Mouse (Mus musculus): Measurements from ENCODE around the gene H6pd. TPM values are rescaled to one million over a fixed set of nuclear protein-coding genes. Genes with fewer than 3 reads are reported as not detected.

The H6pd gene
- polyA plus RNA-seq, 1 experiment from 2014 or later, result 2.5 TPM

- Histone ChIP-seq H3K27me3 (ENCODE audit: control insufficient read depth, insufficient read depth, low read length) (no peaks in the 10 kb centered on the region; the same call in 1 of the 2 replicates), H3K4me2 (ENCODE audit: low read depth, low read length, severe bottlenecking) (no peak overlapping the region), H3K27ac (ENCODE audit: low read depth, low read length) (no peak overlapping the region), H3K36me3 (ENCODE audit: control insufficient read depth, insufficient read depth, low read length) (no peaks in the 10 kb centered on the region), H3K4me3 (ENCODE audit: low read depth, low read length) (no peak overlapping the region), H3K9me3 (ENCODE audit: control insufficient read depth, low read length) (no peaks in the 10 kb centered on the region; the same call in 1 of the 2 replicates), H3K9ac (ENCODE audit: low read length) (no peak overlapping the region), H3K4me1 (replicated peaks; ENCODE audit: control insufficient read depth, insufficient read depth, low read length) (no peaks in the 10 kb centered on the region)
- 77% methylated on average over 6 of the region's 6 CpGs for WGBS
- no peak for ATAC-seq (replicated peaks; ENCODE audit: low FRiP score)
- no peak for DNase-seq (ENCODE audit: low spot score)
These were observed 43.2 kb downstream of the H6pd start for GRCm38 (mm10) chr4:149965672-149966071.

GRCm38 (mm10) chr4:149965242-149965641, 43.6 kb downstream of the H6pd start:
- Histone ChIP-seq H3K9ac (ENCODE audit: low read length) (no peak overlapping the region), H3K4me1 (replicated peaks; ENCODE audit: control insufficient read depth, insufficient read depth, low read length) (no peaks in the 10 kb centered on the region), H3K36me3 (ENCODE audit: control insufficient read depth, insufficient read depth, low read length) (no peaks in the 10 kb centered on the region), H3K4me2 (ENCODE audit: low read depth, low read length, severe bottlenecking) (no peak overlapping the region), H3K27me3 (ENCODE audit: control insufficient read depth, insufficient read depth, low read length) (no peaks in the 10 kb centered on the region; the same call in 1 of the 2 replicates), H3K4me3 (ENCODE audit: low read depth, low read length) (no peak overlapping the region), H3K27ac (ENCODE audit: low read depth, low read length) (no peak overlapping the region), H3K9me3 (ENCODE audit: control insufficient read depth, low read length) (no peaks in the 10 kb centered on the region; the same call in 1 of the 2 replicates)
- WGBS, result 75% methylated on average over 6 of the region's 6 CpGs
- ATAC-seq (replicated peaks; ENCODE audit: low FRiP score) (no peak), DNase-seq (ENCODE audit: low spot score) (no peak)

GRCm38 (mm10) chr4:149964770-149965169, 44.1 kb downstream of the H6pd start:
- no peak overlapping the region for H3K27ac ChIP-seq (ENCODE audit: low read depth, low read length)
- no peaks in the 10 kb centered on the region for H3K4me1 ChIP-seq (replicated peaks; ENCODE audit: control insufficient read depth, insufficient read depth, low read length)
- no peaks in the 10 kb centered on the region; the same call in 1 of the 2 replicates for H3K9me3 ChIP-seq (ENCODE audit: control insufficient read depth, low read length)
- H3K27me3 ChIP-seq (ENCODE audit: control insufficient read depth, insufficient read depth, low read length), result no peaks in the 10 kb centered on the region; the same call in 1 of the 2 replicates
- H3K4me2 ChIP-seq (ENCODE audit: low read depth, low read length, severe bottlenecking), result no peak overlapping the region
- DNase-seq (ENCODE audit: low spot score) (no peak), ATAC-seq (replicated peaks; ENCODE audit: low FRiP score) (no peak)
- 65% methylated on average over 3 of the region's 3 CpGs for WGBS
- H3K4me3 ChIP-seq (ENCODE audit: low read depth, low read length), result no peak overlapping the region
- H3K9ac ChIP-seq (ENCODE audit: low read length), result no peak overlapping the region
- H3K36me3 ChIP-seq (ENCODE audit: control insufficient read depth, insufficient read depth, low read length), result no peaks in the 10 kb centered on the region

DNA sequence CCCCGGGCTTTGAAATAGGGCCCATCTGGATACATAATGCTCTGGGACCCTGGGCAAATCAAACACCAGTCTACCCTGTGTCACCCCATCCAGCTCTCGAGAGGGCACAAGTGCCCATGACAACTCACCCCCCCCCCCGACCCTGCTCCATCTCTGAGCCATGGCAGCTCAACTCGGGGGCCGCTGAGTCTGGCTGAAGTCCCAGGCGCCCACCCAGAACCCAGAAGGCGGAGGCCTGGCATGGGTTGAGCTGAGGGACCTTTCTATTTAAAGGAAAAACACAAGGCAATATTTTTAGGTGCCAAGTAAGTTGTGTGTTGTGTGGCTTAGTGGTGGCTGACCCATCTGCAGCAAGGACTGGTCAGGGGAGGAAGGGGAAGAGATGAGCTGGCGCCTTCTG, 44.5 kb downstream of the H6pd start:
- H3K4me1 ChIP-seq (replicated peaks; ENCODE audit: control insufficient read depth, insufficient read depth, low read length), result no peaks in the 10 kb centered on the region
- no peak overlapping the region for H3K9ac ChIP-seq (ENCODE audit: low read length)
- no peak overlapping the region for H3K4me3 ChIP-seq (ENCODE audit: low read depth, low read length)
- no peaks in the 10 kb centered on the region; the same call in 1 of the 2 replicates for H3K9me3 ChIP-seq (ENCODE audit: control insufficient read depth, low read length)
- H3K27ac ChIP-seq (ENCODE audit: low read depth, low read length), result no peak overlapping the region
- no peaks in the 10 kb centered on the region; the same call in 1 of the 2 replicates for H3K27me3 ChIP-seq (ENCODE audit: control insufficient read depth, insufficient read depth, low read length)
- DNase-seq (ENCODE audit: low spot score) (no peak), ATAC-seq (replicated peaks; ENCODE audit: low FRiP score) (no peak)
- 81% methylated on average over 8 of the region's 8 CpGs for WGBS
- H3K36me3 ChIP-seq (ENCODE audit: control insufficient read depth, insufficient read depth, low read length), result no peaks in the 10 kb centered on the region
- no peak overlapping the region for H3K4me2 ChIP-seq (ENCODE audit: low read depth, low read length, severe bottlenecking)

- H3K4me1 ChIP-seq (replicated peaks; ENCODE audit: control insufficient read depth, insufficient read depth, low read length), result no peaks in the 10 kb centered on the region
- no peak overlapping the region for H3K27ac ChIP-seq (ENCODE audit: low read depth, low read length)
- H3K4me3 ChIP-seq (ENCODE audit: low read depth, low read length), result no peak overlapping the region
- H3K4me2 ChIP-seq (ENCODE audit: low read depth, low read length, severe bottlenecking), result no peak overlapping the region
- no peak for DNase-seq (ENCODE audit: low spot score)
- 90% methylated on average over 7 of the region's 7 CpGs for WGBS
- H3K36me3 ChIP-seq (ENCODE audit: control insufficient read depth, insufficient read depth, low read length), result no peaks in the 10 kb centered on the region
- H3K9ac ChIP-seq (ENCODE audit: low read length), result no peak overlapping the region
- peaks cover 20% of the 10 kb centered on the region for H3K27me3 ChIP-seq (ENCODE audit: control insufficient read depth, insufficient read depth, low read length)
- H3K9me3 ChIP-seq (ENCODE audit: control insufficient read depth, low read length), result no peaks in the 10 kb centered on the region; the same call in 1 of the 2 replicates
- ATAC-seq (replicated peaks; ENCODE audit: low FRiP score), result no peak
These were observed 48.4 kb downstream of the H6pd start for GRCm38 (mm10) chr4:149960391-149960790.

DNA sequence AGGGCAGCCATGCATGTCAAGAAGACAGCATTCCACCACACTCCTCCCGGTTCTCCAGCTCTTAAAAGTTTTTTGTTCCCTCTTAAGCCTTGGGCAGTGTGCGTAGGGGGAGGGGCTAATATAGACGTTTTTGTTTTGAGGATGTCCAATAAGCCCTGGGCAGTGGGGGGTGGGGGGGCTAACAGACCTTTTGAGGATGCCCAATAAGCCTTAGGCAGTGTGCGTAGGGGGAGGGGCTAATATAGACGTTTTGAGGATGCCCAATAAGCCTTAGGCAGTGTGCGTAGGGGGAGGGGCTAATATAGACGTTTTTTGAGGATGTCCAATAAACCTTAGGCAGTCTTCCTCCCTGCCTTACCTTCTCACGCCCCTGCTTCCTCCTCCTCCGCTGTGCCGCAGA, 49.0 kb downstream of the H6pd start:
- Histone ChIP-seq H3K9ac (ENCODE audit: low read length) (no peak overlapping the region), H3K27me3 (ENCODE audit: control insufficient read depth, insufficient read depth, low read length) (peaks cover 23% of the 10 kb centered on the region), H3K4me2 (ENCODE audit: low read depth, low read length, severe bottlenecking) (no peak overlapping the region), H3K4me3 (ENCODE audit: low read depth, low read length) (no peak overlapping the region), H3K36me3 (ENCODE audit: control insufficient read depth, insufficient read depth, low read length) (no peaks in the 10 kb centered on the region), H3K9me3 (ENCODE audit: control insufficient read depth, low read length) (no peaks in the 10 kb centered on the region; the same call in 1 of the 2 replicates), H3K27ac (ENCODE audit: low read depth, low read length) (no peak overlapping the region), H3K4me1 (replicated peaks; ENCODE audit: control insufficient read depth, insufficient read depth, low read length) (0 out of 2 replicates have a peak, but pooled peaks cover 2% of the 10 kb centered on the region)
- ATAC-seq (replicated peaks; ENCODE audit: low FRiP score) (no peak), DNase-seq (ENCODE audit: low spot score) (no peak)
- 57% methylated on average over 10 of the region's 10 CpGs for WGBS

GRCm38 (mm10) chr4:149958566-149958965, 50.3 kb downstream of the H6pd start:
- Histone ChIP-seq H3K9me3 (ENCODE audit: control insufficient read depth, low read length) (no peaks in the 10 kb centered on the region; the same call in 1 of the 2 replicates), H3K36me3 (ENCODE audit: control insufficient read depth, insufficient read depth, low read length) (no peaks in the 10 kb centered on the region), H3K27ac (ENCODE audit: low read depth, low read length) (no peak overlapping the region), H3K9ac (ENCODE audit: low read length) (no peak overlapping the region), H3K27me3 (ENCODE audit: control insufficient read depth, insufficient read depth, low read length) (peaks cover 25% of the 10 kb centered on the region), H3K4me1 (replicated peaks; ENCODE audit: control insufficient read depth, insufficient read depth, low read length) (0 out of 2 replicates have a peak, but pooled peaks cover 2% of the 10 kb centered on the region), H3K4me3 (ENCODE audit: low read depth, low read length) (no peak overlapping the region), H3K4me2 (ENCODE audit: low read depth, low read length, severe bottlenecking) (no peak overlapping the region)
- DNase-seq (ENCODE audit: low spot score) (peak; percentile 86), ATAC-seq (replicated peaks; ENCODE audit: low FRiP score) (no peak)
- WGBS, result 6% methylated on average over 5 of the region's 5 CpGs

- H3K4me2 ChIP-seq (ENCODE audit: low read depth, low read length, severe bottlenecking), result no peak overlapping the region
- no peaks in the 10 kb centered on the region for H3K9me3 ChIP-seq (ENCODE audit: control insufficient read depth, low read length)
- H3K27ac ChIP-seq (ENCODE audit: low read depth, low read length), result no peak overlapping the region
- H3K4me3 ChIP-seq (ENCODE audit: low read depth, low read length), result no peak overlapping the region
- no peaks in the 10 kb centered on the region for H3K36me3 ChIP-seq (ENCODE audit: control insufficient read depth, insufficient read depth, low read length)
- H3K9ac ChIP-seq (ENCODE audit: low read length), result no peak overlapping the region
- WGBS, result 54% methylated on average over 13 of the region's 13 CpGs
- H3K27me3 ChIP-seq (ENCODE audit: control insufficient read depth, insufficient read depth, low read length), result peaks cover 40% of the 10 kb centered on the region
- DNase-seq (ENCODE audit: low spot score) (no peak), ATAC-seq (replicated peaks; ENCODE audit: low FRiP score) (no peak)
- H3K4me1 ChIP-seq (replicated peaks; ENCODE audit: control insufficient read depth, insufficient read depth, low read length), result 0 out of 2 replicates have a peak, but pooled peaks cover 2% of the 10 kb centered on the region
These were observed 52.8 kb downstream of the H6pd start for GRCm38 (mm10) chr4:149956048-149956447.

DNA sequence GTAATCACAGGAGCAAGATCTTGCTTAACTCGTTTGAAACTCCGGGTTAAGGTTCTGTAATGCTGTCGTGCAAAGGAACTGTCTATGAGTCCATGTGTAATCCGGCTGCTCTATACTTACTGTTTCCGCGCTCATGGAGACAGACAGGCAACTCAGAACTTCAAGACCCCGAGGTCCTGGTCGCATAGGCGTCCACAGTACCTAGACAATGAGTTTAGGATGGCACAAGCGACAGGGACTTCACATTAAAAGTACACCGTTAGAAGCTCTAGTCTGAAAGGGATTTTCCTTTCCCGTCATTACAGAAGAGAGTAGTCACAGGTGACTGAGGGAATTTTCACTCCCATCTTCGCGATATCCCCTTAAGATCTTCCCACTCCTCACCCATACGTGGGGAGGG, 53.2 kb downstream of the H6pd start:
- ATAC-seq (replicated peaks; ENCODE audit: low FRiP score) (no peak), DNase-seq (ENCODE audit: low spot score) (no peak)
- WGBS, result 17% methylated on average over 15 of the region's 15 CpGs
- Histone ChIP-seq H3K36me3 (ENCODE audit: control insufficient read depth, insufficient read depth, low read length) (no peaks in the 10 kb centered on the region), H3K27ac (ENCODE audit: low read depth, low read length) (no peak overlapping the region), H3K4me2 (ENCODE audit: low read depth, low read length, severe bottlenecking) (peak overlapping the region; percentile 99), H3K4me1 (replicated peaks; ENCODE audit: control insufficient read depth, insufficient read depth, low read length) (0 out of 2 replicates have a peak, but pooled peaks cover 2% of the 10 kb centered on the region), H3K9ac (ENCODE audit: low read length) (no peak overlapping the region), H3K4me3 (ENCODE audit: low read depth, low read length) (no peak overlapping the region), H3K9me3 (ENCODE audit: control insufficient read depth, low read length) (no peaks in the 10 kb centered on the region), H3K27me3 (ENCODE audit: control insufficient read depth, insufficient read depth, low read length) (peaks cover 40% of the 10 kb centered on the region)
